Mouse (Mus musculus): ENCODE measurements around the gene Lcor. TPM values are rescaled to one million over a fixed set of nuclear protein-coding genes. Genes with fewer than 3 reads are reported as not detected.
A peak's percentile ranks its signal among the peaks of the same experiment; 100 is the strongest.

Gene Lcor
- polyA plus RNA-seq (2016; fragmentation: Nextera tagmentation; extraction: Ambion mirVana) = 14.5 and 14.8 TPM in 2 replicates

DNA sequence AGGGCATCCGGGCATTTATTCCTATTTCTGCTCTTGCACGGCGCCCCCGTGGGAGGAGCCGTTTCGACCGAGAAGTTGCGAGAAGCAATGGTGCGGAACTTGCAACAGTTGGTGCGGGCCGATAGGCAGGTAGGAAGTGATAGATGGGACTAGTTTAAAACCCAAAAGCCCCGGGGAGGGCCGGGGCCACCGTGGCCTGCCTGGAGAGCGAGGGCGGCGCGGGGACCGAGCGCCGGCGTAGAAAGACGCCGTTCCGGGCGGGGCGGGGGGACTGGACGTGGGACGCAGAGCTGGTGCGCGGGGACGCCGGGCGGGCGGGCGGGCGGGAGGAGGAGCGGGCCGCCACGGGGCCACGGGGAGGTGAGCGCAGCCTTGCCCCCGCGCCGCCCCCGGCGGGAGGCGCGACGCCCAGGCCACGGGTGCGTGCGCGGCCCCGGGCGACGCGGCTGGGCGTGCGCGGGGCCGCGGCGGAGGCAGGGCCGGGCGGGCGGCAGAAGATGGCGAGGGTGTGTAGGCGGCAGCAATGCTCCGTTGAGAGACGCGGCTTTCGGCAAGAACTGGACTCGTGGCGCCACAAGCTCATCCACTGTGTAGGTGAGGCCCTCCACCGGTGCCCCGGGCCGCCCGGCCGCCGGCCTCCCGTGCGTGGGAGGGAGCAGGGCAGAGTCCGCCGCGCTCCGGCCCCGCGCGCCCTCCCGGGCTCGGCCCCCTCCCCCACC, at the start of gene Lcor:
Lcor (plus strand) TSS at position 448 of the 719 bp plus-strand sequence.
- Histone ChIP-seq H3K9me3 (no peaks in the 10 kb centered on the region), H3K4me3 (peak within 1 kb of the TSS; percentile 93), H3K9ac (peak within 1 kb of the TSS; percentile 88), H3K4me2 (replicated peaks) (peak within 1 kb of the TSS; percentile 82), H3K36me3 (no peaks in the 10 kb centered on the region), H3K4me1 (peaks cover 21% of the 10 kb centered on the region), H3K27ac (peak within 1 kb of the TSS; percentile 98), H3K27me3 (no peaks in the 10 kb centered on the region)
- under 1% methylated on average over 53 of the region's 92 CpGs for WGBS
- ATAC-seq (ENCODE audit: insufficient number of reproducible peaks, insufficient read depth, low FRiP score, low TSS enrichment) = peak; percentile 87

DNA sequence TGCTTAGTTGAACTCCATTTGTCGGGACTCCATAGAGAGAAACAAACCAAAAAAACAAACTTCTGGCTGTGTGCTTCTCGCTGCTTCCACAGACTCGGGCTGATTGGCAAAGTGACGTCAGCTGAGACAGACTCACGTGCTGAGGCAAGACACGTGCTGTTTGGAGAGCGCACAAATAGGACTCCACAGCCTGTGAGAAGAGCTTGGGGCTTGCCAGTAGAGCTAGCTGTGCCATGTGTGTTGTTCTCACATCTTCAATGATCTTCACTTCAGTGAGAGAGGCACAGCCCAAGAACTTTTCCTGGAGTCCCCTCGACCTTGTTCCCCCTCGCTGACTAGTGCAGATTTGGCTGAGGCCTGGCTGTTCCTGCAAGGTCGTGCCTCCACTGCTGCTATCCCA, 47.1 kb upstream of the Lcor start:
- no peak for ATAC-seq (ENCODE audit: insufficient number of reproducible peaks, insufficient read depth, low FRiP score, low TSS enrichment)
- Histone ChIP-seq H3K4me3 (no peak overlapping the region), H3K9me3 (no peaks in the 10 kb centered on the region), H3K9ac (no peak overlapping the region), H3K27ac (no peak overlapping the region), H3K27me3 (no peaks in the 10 kb centered on the region), H3K36me3 (no peaks in the 10 kb centered on the region), H3K4me2 (replicated peaks) (no peak overlapping the region), H3K4me1 (no peaks in the 10 kb centered on the region)
- WGBS = 82% methylated on average over 10 of the region's 10 CpGs

DNA sequence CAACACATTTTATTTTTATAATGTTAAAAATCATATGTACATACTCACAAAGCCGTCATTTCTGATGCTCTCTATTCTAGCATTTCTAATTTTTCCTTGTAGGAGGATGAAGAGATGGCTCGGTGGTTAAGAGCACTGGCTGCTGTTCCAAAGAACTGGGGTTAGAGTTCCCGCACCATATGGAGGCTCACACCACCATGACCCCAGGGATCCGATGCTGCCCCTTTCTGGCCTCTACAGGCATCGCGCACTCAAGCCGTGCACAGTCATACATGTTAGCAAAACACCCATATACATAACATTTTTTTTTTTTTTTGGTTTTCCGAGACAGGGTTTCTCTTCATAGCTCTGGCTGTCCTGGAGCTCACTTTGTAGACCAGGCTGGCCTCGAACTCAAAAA, 46.0 kb upstream of the Lcor start:
- Histone ChIP-seq H3K9ac (no peak overlapping the region), H3K4me1 (no peaks in the 10 kb centered on the region), H3K27me3 (peaks cover 4% of the 10 kb centered on the region; the same call in 1 of the 2 replicates), H3K9me3 (no peaks in the 10 kb centered on the region), H3K4me2 (replicated peaks) (no peak overlapping the region), H3K4me3 (no peak overlapping the region), H3K27ac (no peak overlapping the region), H3K36me3 (no peaks in the 10 kb centered on the region)
- no peak for ATAC-seq (ENCODE audit: insufficient number of reproducible peaks, insufficient read depth, low FRiP score, low TSS enrichment)
- 91% methylated on average over 9 of the region's 9 CpGs for WGBS

DNA sequence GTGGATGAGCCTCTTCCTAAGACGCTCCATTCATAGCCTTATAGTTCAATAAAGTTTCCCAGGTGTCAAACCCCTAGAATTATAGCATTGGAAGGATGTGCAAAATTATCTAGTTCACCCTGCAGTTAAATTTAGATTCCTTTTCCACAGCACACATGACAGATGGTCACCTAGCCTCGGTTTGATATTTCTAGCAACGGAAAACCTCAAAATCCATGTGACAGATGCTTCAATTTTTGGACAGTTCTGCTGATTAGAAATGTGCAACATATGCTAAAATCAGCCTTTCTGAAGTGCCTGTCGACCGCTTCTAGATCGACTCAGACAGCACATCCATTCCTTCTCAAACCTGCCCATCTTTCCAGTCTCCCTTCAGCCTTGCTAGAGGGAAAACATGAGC, 43.5 kb upstream of the Lcor start:
- no peaks in the 10 kb centered on the region for H3K4me1 ChIP-seq
- H3K4me2 ChIP-seq (replicated peaks) = no peak overlapping the region
- H3K36me3 ChIP-seq = no peaks in the 10 kb centered on the region
- no peak for ATAC-seq (ENCODE audit: insufficient number of reproducible peaks, insufficient read depth, low FRiP score, low TSS enrichment)
- 90% methylated on average over 6 of the region's 6 CpGs for WGBS
- no peak overlapping the region for H3K4me3 ChIP-seq
- peaks cover 9% of the 10 kb centered on the region; the same call in 1 of the 2 replicates for H3K27me3 ChIP-seq
- H3K9ac ChIP-seq = no peak overlapping the region
- H3K9me3 ChIP-seq = no peaks in the 10 kb centered on the region
- H3K27ac ChIP-seq = no peak overlapping the region

DNA sequence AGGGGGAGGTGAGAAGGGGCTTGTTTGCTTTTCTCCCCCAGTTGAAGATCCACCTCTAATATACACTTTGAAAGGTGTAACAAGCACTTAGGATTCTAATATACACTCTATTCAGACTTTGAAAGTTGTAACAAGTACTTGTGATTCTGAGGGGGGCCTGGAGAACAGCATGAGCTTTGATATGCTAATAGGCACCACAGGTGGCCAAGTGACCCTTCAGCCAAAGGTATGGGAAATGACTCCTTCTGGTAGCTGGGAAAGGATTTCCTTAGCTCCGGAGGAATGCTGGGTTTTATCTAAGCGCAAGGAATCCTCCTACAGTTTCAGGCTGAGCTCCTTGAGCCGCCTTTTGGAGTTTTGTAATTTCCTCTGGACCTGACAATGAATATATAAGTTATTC, 41.0 kb upstream of the Lcor start:
- no peaks in the 10 kb centered on the region for H3K9me3 ChIP-seq
- H3K27me3 ChIP-seq = peaks cover 9% of the 10 kb centered on the region; the same call in 1 of the 2 replicates
- ATAC-seq (ENCODE audit: insufficient number of reproducible peaks, insufficient read depth, low FRiP score, low TSS enrichment) = no peak
- H3K4me3 ChIP-seq = no peak overlapping the region
- H3K27ac ChIP-seq = no peak overlapping the region
- no peaks in the 10 kb centered on the region for H3K36me3 ChIP-seq
- WGBS = 16% methylated on average over 3 of the region's 3 CpGs
- H3K4me2 ChIP-seq (replicated peaks) = no peak overlapping the region
- H3K9ac ChIP-seq = no peak overlapping the region
- H3K4me1 ChIP-seq = peaks cover 4% of the 10 kb centered on the region; the same call in 1 of the 2 replicates

DNA sequence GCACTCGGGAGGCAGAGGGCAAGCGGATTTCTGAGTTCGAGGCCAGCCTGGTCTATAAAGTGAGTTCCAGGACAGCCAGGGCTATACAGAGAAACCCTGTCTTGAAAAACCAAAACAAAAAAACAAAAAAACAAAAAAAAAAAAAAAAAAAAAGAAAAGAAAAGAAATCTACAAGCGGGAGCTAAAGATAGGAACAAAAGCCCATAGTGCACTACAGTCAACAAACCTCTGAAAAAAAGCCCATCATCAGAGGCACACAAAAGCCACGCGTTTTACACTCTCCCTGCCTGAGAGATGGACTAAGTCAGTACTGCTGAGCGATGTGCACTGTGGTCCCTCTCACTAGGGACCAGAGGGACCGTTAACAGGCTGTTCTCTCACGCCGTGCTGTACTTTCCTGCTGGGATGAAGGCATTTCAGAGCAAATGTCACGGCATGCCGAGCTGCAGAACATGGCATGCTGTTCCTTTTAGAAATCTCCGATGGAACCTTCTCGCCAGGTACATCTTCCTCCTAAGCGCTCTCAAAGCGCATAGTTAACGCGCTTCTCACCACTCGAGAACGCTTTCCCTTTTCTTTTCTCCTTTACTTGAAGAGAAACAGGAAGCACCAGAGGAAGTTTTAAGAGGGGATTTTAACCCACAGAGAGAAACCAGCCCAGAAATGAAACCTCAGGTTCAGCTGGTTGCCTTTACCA, 40.4 kb upstream of the Lcor start:
- ATAC-seq (ENCODE audit: insufficient number of reproducible peaks, insufficient read depth, low FRiP score, low TSS enrichment) = no peak
- 15% methylated on average over 20 of the region's 20 CpGs for WGBS
- H3K4me1 ChIP-seq = peaks cover 4% of the 10 kb centered on the region; the same call in 1 of the 2 replicates
- peak overlapping the region; percentile 19; the same call in 1 of the 2 replicates for H3K4me3 ChIP-seq
- no peaks in the 10 kb centered on the region for H3K9me3 ChIP-seq
- 0 out of 2 replicates have a peak overlapping the region, but pooled peaks have one; percentile 21 for H3K9ac ChIP-seq
- no peak overlapping the region for H3K27ac ChIP-seq
- peak overlapping the region; percentile 45 for H3K4me2 ChIP-seq (replicated peaks)
- H3K27me3 ChIP-seq = peaks cover 9% of the 10 kb centered on the region; the same call in 1 of the 2 replicates
- no peaks in the 10 kb centered on the region for H3K36me3 ChIP-seq

DNA sequence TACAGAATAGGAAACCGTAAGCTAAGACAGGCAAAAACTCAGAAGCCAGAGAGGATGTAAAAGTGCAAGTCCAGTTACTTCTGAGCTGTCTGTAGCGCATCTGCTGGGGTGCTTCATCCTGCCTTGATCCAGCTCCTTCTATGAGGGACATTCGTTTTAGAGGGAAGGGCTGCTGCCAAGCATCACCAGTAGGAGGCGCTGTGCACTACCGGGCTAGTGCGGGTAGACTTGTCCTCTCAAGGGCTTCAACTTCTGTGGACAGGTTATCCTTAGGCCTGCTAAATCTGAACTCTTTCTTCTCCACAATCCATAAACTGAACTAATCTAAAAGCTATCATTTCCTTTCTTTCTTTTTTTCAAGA, 39.8 kb upstream of the Lcor start:
- H3K27me3 ChIP-seq = peaks cover 9% of the 10 kb centered on the region; the same call in 1 of the 2 replicates

DNA sequence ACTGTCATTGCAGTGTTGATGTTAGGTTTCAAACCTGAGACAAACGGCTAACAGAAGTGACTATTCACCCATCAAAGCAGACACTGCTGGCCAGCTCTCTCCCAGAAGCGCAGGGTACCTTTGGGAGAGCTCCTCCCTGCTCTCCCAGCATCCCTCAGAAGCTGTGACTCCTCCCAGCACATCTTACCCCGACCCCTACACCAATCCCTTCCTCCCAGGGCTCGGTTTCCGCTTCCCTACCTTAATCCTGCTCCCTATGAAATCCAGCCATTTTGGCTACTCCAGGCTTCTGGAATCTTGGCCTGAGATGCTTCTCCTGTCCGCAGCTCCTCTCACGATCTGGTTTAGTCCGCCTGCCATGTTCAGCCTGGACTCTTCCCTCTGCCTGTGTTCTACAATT, 37.9 kb upstream of the Lcor start:
- no peak overlapping the region for H3K9ac ChIP-seq
- WGBS = 64% methylated on average over 8 of the region's 8 CpGs
- no peak overlapping the region for H3K27ac ChIP-seq
- peaks cover 4% of the 10 kb centered on the region; the same call in 1 of the 2 replicates for H3K4me1 ChIP-seq
- H3K4me2 ChIP-seq (replicated peaks) = no peak overlapping the region
- peaks cover 9% of the 10 kb centered on the region; the same call in 1 of the 2 replicates for H3K27me3 ChIP-seq
- ATAC-seq (ENCODE audit: insufficient number of reproducible peaks, insufficient read depth, low FRiP score, low TSS enrichment) = no peak
- no peaks in the 10 kb centered on the region for H3K36me3 ChIP-seq
- H3K4me3 ChIP-seq = no peak overlapping the region
- H3K9me3 ChIP-seq = no peaks in the 10 kb centered on the region

More for the DNA sequence above, 39.8 kb upstream of the Lcor start:
- Histone ChIP-seq H3K36me3 (no peaks in the 10 kb centered on the region), H3K9me3 (no peaks in the 10 kb centered on the region), H3K27ac (no peak overlapping the region), H3K9ac (no peak overlapping the region), H3K4me1 (peaks cover 4% of the 10 kb centered on the region; the same call in 1 of the 2 replicates), H3K4me2 (replicated peaks) (peak overlapping the region; percentile 45), H3K4me3 (peak overlapping the region; percentile 19; the same call in 1 of the 2 replicates)
- WGBS = 10% methylated on average over 6 of the region's 6 CpGs
- ATAC-seq (ENCODE audit: insufficient number of reproducible peaks, insufficient read depth, low FRiP score, low TSS enrichment) = no peak

DNA sequence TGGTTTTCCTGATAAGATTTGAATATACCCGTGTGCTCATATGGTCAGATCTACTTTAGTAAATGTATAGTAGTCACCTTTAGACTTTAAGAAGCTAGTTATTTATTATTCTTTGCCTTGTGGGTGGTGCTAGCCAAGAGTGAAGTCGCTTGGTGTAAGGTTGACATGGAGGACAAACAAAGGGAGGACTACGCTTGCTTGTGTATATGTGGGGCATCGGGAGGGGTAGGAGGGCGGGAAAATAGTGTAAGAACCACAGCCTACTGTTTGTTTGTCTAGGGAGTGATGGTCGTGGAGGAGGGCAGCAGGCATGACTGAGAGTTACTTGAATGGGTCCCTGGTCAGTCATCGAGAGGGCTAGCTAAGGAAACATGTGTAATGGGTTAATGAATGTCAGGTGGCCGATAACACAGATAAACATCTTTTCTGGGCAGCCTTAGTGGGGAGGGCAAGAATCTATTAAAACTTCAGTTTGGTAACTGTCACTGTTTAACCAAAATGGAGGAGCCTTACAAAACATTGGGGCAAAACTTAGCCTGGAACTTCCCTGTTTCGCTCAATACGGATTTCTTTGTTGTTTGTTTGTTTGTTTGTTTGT, 37.3 kb upstream of the Lcor start:
- Histone ChIP-seq H3K9me3 (no peaks in the 10 kb centered on the region), H3K36me3 (no peaks in the 10 kb centered on the region), H3K4me1 (peaks cover 4% of the 10 kb centered on the region; the same call in 1 of the 2 replicates), H3K4me2 (replicated peaks) (no peak overlapping the region), H3K4me3 (no peak overlapping the region), H3K27me3 (peaks cover 9% of the 10 kb centered on the region; the same call in 1 of the 2 replicates), H3K9ac (no peak overlapping the region), H3K27ac (no peak overlapping the region)
- no peak for ATAC-seq (ENCODE audit: insufficient number of reproducible peaks, insufficient read depth, low FRiP score, low TSS enrichment)
- WGBS = 41% methylated on average over 10 of the region's 10 CpGs

DNA sequence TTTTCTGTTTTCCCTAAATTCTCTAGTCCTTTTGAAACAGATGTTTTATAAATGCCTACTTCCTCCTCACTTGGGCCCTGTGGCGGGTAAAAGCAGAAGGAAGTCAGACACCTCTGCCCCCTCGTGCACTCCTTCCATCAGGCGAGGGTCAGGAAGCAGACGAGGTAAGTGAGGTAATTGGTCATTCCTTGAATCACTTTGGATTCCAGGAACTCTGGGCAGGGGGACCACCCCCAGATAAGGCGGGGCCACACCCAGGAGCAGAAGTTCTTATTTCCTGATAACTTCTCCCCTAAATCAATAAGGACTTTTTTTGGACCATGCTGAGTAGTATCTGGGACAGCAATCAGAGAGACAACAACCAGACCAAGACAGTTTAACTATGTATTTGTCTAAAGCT, 36.7 kb upstream of the Lcor start:
- WGBS = 26% methylated on average over 5 of the region's 5 CpGs
- no peaks in the 10 kb centered on the region for H3K9me3 ChIP-seq

DNA sequence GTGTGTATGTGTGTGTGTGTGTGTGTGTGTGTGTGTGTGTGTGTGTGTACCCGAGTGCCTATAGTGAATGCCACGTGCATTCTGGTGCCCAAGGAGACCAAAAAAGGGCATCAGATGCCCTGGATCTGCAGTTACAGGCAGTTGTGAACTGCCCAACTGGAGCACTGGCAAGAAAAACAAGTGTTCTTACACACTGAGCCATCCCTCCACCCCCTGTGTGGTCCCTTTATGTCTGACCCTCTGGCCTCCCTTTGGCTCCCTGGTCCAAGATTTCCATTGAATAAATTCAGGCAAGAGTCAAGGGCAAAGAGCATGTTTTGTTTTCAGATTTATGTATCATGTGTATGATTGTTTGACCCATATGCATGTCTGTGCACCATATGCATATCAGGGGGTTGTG, 35.3 kb upstream of the Lcor start:
- Histone ChIP-seq H3K4me2 (replicated peaks) (no peak overlapping the region), H3K4me1 (peaks cover 4% of the 10 kb centered on the region; the same call in 1 of the 2 replicates), H3K9ac (no peak overlapping the region), H3K27ac (no peak overlapping the region), H3K27me3 (peaks cover 3% of the 10 kb centered on the region; the same call in 1 of the 2 replicates), H3K36me3 (no peaks in the 10 kb centered on the region), H3K9me3 (no peaks in the 10 kb centered on the region), H3K4me3 (no peak overlapping the region)
- 81% methylated on average over 2 of the region's 2 CpGs for WGBS
- ATAC-seq (ENCODE audit: insufficient number of reproducible peaks, insufficient read depth, low FRiP score, low TSS enrichment) = no peak

More for the DNA sequence above, 36.7 kb upstream of the Lcor start:
- Histone ChIP-seq H3K4me3 (no peak overlapping the region), H3K4me2 (replicated peaks) (no peak overlapping the region), H3K9ac (no peak overlapping the region), H3K36me3 (no peaks in the 10 kb centered on the region), H3K4me1 (peaks cover 4% of the 10 kb centered on the region; the same call in 1 of the 2 replicates), H3K27me3 (peaks cover 9% of the 10 kb centered on the region; the same call in 1 of the 2 replicates), H3K27ac (no peak overlapping the region)
- no peak for ATAC-seq (ENCODE audit: insufficient number of reproducible peaks, insufficient read depth, low FRiP score, low TSS enrichment)
